Mouse (Mus musculus) CD4-positive naive resting alpha-beta T cell, adult 57 days (primary cell): ENCODE measurements around the gene Vmn1r112. TPM values are rescaled to one million over a fixed set of nuclear protein-coding genes. Genes with fewer than 3 reads are reported as not detected.

Source experiments
- total RNA-seq: library from RNA; stranded (reverse); gene quantifications from one replicate; pipeline ENCODE4 v1.2.4, GENCODE M21; 2023

Gene Vmn1r112
- total RNA-seq = not detected

DNA sequence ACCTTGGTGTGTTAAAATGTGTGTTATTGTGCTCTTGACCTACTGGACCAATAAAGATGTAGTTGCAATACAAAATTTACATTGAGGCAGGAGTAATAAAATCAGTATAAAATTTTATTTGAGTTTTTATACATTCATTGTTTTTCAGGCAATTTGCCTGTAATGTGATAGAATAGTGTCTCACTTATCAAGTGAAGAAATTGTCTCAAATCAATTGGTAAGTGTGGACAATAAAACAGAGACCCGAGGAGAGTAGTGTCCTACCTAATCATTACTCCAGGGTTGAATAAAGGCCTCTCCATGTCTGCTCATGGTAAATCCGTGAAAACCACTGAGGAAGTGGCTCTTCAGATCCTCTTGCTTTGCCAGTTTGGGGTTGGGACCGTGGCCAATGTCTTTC lies at the start of gene Vmn1r112:
Vmn1r112 (plus strand) TSS at position 301 of the 400 bp plus-strand sequence.

DNA sequence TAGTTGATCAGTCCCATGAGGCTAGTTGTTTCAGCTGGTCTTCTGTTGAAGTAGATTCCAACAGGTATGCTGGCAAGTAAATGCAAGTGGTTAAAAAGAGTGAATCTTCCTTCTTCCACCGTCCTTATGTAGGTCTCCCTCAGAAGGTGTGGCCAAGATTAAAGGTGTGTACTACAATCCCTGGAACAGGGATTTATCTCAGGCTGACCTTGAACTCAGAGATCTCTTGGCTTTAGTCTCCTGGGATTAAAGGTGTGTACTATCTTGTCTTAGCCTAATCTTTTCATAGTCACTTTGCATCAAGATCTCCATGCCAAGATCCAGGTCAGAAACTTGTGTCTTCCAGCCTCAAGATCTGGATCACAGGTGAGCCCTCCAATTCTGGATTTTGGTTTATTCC lies 40.5 kb upstream of the Vmn1r112 start, which contains the start of gene Gm10668:
Gm10668 (minus strand) TSS at position 101 of the 400 bp plus-strand sequence.

DNA sequence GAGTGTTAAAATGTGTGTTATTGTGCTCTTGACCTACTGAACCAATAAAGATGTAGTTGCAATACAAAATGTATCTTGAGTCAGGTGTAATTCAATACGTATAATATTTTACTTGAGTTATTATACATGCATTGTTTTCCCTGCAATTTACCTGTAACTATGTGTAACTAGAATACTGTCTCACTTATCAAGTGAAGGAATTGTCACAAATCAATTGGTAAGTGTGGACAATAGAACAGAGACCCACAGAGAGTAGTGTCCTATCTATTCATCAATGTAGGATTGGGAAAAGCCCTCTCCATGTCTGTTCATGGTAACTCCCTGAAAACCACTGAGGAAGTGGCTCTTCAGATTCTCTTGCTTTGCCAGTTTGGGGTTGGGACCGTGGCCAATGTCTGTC lies 16.0 kb downstream of the Vmn1r112 start, which contains the start of gene Vmn1r113:
Vmn1r113 (plus strand) TSS at position 301 of the 400 bp plus-strand sequence.

DNA sequence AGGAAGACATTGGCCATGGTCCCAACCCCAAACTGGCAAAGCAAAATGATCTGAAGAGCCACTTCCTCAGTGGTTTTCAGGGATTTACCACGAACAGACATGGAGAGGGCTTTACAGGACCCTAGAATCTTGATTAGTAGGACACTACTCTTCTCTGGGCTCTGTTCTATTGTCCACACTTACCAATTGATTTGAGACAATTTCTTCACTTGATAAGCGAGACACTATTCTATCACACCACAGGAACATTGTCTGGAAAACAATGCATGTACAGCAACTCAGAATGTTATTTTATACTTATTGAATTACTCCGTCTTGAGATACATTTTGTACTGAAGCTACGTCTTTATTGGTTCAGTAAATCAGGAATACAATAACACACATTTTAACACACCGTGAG lies 41.1 kb downstream of the Vmn1r112 start, which contains the start of gene Vmn1r114:
Vmn1r114 (minus strand) TSS at position 101 of the 400 bp plus-strand sequence.

Other genes with a start within 250 kb of the Vmn1r112 start
- gene Vmn1r104, start 237.3 kb upstream of the Vmn1r112 start, total RNA-seq = not detected
- gene Gm5726, start 225.4 kb upstream of the Vmn1r112 start, total RNA-seq = not detected
- gene Gm4141, start 194.9 kb upstream of the Vmn1r112 start, total RNA-seq = not detected
- not detected for gene Gm4513, start 172.2 kb upstream of the Vmn1r112 start, total RNA-seq
- gene Vmn1r107, start 102.3 kb upstream of the Vmn1r112 start, total RNA-seq = not detected
- not detected for gene Vmn1r111, start 68.0 kb upstream of the Vmn1r112 start, total RNA-seq
- not detected for gene Gm10668, start 40.6 kb upstream of the Vmn1r112 start, total RNA-seq
- not detected for gene Vmn1r113, start 16.1 kb downstream of the Vmn1r112 start, total RNA-seq
- not detected for gene Vmn1r114, start 41.0 kb downstream of the Vmn1r112 start, total RNA-seq
- not detected for gene Vmn1r115, start 73.8 kb downstream of the Vmn1r112 start, total RNA-seq
- not detected for gene Vmn1r116, start 101.1 kb downstream of the Vmn1r112 start, total RNA-seq
- gene Vmn1r117, start 112.9 kb downstream of the Vmn1r112 start, total RNA-seq = not detected
- gene Vmn1r118, start 141.2 kb downstream of the Vmn1r112 start, total RNA-seq = not detected
- gene Vmn1r119, start 241.3 kb downstream of the Vmn1r112 start, total RNA-seq = not detected